Mouse (Mus musculus) CD4-positive helper T cell, adult 2 months (primary cell): ENCODE results near the gene Epop.
"Not testable (repeated sequence)": the region's sequence is repeated elsewhere in the genome, so short reads cannot be mapped to it uniquely, and the experiment has no call there.

Experiments used
- DNase-seq: peaks from one replicate; pipeline ENCODE4 v3.0.0-alpha.2; 2012; ENCODE audit warnings: low read depth, missing footprints, low spot score

Gene Epop

DNA sequence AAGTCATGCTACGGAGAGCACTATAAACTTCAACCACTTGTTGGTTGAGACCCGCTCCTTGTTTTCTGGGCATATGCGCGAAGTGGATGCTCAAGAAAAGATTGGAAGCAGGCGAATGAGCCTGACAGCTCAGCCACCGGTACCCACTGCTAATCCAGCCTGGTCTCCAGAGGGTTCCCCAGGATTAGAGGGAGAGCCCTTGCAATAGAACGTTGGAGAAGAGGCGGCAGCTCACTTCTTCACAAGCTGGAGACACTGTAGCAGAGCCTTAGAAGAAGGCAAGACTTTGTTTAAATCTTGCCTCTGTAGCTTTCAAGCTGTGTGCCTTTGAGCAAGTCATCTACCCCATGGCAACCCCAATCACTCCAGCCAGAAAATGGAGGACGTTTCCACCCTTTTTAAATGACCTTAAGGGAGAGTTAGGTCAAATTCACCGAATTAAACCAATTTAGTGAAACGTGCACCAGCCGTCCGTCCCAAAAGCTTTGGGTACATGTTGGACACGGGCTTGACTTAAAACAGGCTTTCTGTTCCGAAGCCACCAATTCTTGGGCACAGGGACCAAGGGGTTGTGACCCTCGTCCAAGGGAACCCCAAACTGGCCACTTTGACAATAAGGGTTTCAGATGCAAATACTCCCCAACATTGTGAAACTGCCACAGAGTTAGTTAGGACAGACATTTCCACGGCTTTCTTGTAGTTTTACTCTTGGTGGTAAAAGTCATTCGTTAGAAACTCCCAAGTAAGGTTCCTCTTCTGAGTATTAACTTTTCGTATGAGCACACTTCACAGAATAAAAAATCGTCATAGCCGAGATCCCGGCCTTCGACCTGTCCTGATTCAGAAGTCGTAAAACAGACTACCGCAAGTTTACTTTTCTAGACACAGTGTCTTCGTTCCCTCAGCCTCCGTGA lies 31.5 kb upstream of the Epop start:
- DNase-seq = no peak

GRCm38 (mm10) chr11:97659990-97660714 lies 30.6 kb upstream of the Epop start:
- DNase-seq = peak; percentile 89

DNA sequence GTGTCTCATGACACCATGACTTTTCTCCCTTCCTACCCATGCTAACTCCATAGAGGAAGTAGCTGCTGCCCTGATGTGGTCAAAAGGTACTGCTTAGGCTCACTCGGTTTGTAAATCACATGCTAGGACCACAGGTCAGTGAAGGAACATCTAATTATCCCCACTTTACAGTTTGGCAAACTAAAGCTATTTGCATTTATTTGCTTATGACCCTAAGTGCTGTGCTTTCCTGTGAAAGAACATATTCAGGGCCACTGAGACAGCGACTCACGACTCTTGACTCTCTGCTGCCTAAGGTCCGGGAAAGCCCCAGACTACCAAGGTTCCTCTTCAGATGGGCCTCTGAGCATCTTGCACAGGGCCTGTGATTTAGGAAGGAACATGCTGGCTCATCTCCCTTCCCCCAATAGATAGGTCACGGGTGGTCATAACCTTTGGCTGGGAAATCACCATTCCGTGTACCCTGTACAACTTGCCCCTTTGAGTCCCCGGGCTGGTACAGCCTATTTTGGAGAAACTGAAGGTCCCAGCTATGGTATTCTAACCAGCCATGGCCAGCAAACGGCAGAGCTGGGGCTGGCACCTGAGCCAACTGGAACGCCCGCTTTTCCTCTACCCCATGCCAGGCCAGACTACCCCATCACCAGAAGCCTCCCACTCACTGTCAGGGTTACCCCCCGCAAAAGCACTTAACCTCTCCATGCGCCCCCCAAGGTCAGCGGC lies 29.9 kb upstream of the Epop start:
- DNase-seq = peak; percentile 79

GRCm38 (mm10) chr11:97658751-97659266 lies 29.3 kb upstream of the Epop start:
- DNase-seq = no peak

DNA sequence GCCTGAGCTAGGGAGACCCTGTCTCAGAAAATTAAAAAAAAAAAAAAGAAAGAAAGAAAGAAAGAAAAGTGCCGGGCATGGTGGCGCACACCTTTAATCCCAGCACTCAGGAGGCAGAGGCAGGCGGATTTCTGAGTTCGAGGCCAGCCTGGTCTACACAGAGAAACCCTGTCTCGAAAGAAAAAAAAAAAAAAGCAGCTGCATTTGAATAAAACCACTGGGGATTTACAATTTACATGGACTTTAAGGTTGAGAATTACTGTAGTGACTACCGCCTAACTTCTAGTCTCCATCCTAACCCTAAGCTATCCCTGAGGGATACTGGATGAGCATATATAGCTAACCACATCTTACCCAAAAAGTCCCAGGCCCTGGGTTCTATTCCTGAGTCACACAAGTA lies 28.5 kb upstream of the Epop start:
- not testable (repeated sequence) for DNase-seq

DNA sequence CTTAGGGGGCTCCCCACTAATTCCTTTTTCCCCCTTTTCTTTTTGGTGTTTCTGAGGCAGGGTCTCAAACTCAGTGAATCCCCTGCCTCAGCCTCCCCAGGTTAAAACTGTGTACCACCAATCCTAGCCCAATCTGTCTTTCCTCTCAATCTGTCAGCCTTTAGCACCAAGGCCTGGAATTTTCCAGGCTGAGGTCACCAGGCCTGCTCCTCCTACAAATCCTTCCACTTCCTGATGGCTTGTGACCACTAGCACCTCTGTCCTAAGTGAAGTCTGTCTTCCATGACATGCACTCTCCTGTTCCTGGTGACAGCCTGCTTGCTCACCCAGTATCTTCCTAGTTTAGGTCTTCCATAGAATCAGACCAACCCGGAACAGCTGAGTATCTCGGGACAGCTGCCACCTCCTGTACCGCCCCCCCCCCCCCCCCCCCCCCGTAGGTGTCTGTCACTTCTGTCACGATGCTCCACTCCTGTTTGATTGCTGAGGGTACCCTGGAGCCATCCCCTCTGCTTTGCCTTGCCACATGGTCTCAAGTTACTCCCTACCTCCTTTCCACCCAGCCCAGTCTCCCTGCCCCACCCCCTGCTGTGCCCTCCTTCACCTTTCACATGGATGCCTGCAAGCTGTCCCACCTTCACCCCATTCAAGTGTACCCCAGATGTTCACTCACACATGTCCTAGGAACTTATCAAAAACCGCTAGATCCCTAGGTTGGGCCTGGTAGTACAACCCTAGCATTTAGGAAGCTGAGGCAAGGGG lies 27.9 kb upstream of the Epop start:
- no peak for DNase-seq

DNA sequence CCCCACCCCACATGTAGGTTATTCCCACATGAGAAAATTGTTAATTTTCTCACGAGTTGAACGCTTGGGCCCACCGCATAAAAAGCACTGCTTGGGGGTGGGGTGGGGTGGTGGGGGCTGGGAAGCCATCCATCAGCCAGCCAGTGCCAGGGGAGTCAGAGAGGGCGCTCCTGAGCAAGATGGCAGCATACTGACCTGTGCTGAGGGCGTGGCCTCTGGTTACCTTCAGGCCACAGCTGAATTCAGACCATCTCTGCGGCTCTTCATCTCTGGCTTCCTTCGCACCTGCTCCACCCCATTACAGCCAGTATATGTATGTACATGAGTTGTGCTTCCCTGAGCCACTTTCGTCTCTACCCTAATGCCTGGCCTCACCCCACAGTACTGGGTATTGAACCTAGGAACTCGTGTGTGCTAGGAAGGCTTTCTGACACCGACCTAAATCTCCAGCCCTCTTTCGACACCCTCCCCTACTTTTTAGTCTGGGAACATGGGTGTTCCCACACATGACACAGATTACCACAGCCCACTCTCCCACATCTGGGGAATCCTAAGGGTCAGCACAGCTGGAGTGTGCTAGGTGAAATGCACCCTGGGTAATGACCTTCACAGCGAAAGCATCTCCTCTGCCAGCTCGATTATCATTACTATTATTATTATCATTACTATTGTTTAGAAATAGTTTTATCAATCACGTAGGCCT lies 26.9 kb upstream of the Epop start:
- no peak for DNase-seq

- DNase-seq = no peak
These were observed 24.7 kb upstream of the Epop start for GRCm38 (mm10) chr11:97654210-97654609.

- not testable (repeated sequence) for DNase-seq
These were observed 23.9 kb upstream of the Epop start for GRCm38 (mm10) chr11:97653376-97653775.

- no peak for DNase-seq
These were observed 20.8 kb upstream of the Epop start for GRCm38 (mm10) chr11:97650341-97650740.

DNA sequence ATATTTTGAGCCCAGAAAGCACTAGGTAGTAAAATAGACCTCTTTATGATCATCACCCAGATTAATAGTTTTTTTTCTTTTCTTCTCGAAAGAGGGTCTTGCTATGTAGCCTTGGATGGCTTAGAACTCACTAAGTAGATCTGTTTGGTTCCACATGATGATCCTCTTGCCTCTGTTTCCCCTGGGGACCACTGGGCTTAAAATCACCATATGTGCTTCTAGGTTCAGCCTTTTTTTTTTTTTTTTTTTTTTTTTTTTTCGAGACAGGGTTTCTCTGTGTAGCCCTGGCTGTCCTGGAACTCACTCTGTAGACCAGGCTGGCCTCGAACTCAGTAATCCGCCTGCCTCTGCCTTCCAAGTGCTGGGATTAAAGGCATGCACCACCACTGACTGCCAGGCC lies 19.0 kb upstream of the Epop start:
- DNase-seq = not testable (repeated sequence)

GRCm38 (mm10) chr11:97644834-97645233 lies 15.3 kb upstream of the Epop start:
- peak; percentile 77 for DNase-seq

GRCm38 (mm10) chr11:97643380-97644055 lies 14.0 kb upstream of the Epop start:
- no peak for DNase-seq

DNA sequence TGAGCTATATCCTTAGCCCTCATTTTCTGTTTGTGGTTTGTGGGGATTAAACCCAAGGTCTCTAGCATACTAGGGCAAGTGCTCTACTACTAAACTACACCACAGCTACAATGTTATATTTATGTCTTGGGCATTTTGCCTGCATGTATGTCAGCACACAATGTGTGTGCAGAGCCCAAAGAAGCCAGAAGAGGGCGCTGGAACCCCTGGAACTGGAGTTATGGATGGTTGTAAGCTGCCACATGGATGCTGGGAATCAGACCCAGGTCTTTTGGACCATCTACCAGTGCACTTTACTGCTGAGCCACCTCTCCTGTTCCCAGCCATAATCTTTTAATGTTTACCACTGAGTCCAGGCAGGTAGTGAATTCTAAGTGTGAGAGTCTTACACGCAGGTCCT lies 13.2 kb upstream of the Epop start:
- no peak for DNase-seq

DNA sequence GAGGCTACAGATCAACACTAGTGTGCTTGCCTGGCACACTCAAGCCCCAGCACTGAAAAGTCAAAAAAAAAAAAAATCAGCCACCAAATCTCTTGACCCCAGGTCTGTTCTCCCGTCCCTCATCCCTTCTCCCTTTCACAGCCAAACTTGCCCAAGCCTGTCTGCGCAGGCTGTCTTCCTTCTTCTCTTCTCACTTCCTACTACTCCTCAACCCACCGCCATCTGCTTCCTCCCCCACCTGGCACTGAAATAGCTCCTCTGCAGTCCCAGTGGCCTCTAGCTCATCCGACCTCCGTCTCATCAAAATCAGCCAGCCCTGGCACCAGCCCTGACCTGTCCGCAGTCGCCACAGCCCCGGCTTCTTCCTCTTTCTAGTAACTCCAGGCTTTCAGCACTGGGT lies 12.2 kb upstream of the Epop start:
- no peak for DNase-seq

GRCm38 (mm10) chr11:97635468-97636019 lies 6.0 kb upstream of the Epop start:
- DNase-seq = no peak

DNA sequence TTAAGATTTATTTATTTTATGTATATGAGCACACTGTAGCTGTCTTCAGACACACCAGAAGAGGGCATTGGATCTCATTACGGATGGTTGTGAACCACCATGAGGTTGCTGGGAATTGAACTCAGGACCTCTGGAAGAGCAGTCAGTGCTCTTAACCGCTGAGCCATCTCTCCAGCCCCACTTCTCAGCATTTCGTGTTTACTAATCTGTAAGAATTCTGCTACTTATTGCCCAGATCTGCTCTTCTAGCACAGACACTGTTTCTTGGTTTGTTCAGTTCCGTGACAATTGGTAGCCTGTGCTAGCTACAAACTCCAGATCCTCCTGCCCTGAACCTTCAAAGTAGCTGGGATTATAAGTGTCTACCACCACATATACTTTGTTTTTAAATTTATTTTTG lies 2.9 kb upstream of the Epop start:
- DNase-seq = not testable (repeated sequence)

DNA sequence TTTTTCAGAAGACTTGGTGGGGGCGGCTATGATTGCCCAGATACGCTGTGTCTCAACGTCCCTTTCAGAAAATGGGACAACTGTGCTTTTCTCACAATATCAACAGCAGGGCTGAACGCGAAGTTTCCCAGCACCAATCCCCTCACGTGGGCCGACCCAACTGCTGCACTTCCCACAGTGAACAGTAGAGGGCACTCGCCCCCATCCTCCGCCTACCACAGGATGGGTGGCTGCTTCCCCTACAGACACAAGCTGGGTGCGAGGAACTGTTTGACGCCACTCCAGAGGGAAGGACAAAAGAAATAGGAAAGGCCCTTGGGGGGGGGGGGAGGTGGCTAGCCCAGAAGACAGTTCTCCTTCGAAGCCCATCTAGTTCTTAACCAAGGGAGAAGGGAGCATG lies 2.4 kb upstream of the Epop start:
- DNase-seq = peak; percentile 82

DNA sequence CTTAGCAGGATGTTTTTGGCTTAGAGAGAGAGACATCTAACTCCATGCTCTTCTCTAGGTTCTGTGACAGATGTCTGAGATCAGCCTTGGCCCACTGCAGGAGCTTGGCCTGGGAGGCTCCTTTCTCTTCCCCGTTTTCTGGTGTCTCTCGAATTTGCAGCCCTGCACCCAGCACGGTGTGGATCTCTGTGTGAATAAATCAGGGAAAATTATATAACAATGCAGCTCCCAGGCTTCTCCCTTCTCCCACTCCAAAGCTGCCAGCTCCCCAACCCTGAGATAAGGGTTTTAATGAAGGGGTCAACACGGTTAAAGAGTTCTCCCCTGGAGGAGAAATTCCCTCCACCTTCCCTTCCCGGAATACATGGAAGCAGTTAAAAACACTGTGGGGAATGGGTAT lies 2.0 kb upstream of the Epop start:
- no peak for DNase-seq

- DNase-seq = peak; percentile 60
These were observed 1.5 kb upstream of the Epop start for GRCm38 (mm10) chr11:97631046-97631445.
